Mouse (Mus musculus) hindbrain, embryonic 13.5 days (tissue): ENCODE results near the gene Syde1. TPM values are rescaled to one million over a fixed set of nuclear protein-coding genes. Genes with fewer than 3 reads are reported as not detected.
"Not testable (repeated sequence)": the region's sequence is repeated elsewhere in the genome, so short reads cannot be mapped to it uniquely, and the experiment has no call there.

Source experiments
- ATAC-seq: fragments of 200-750 bp; cut with Nextera tagmentation; 2 replicates; pipeline ENCODE4 v1.8.0; 2017; ENCODE audit warnings: moderate TSS enrichment; ENCODE audit not compliant: low FRiP score
- H3K27ac ChIP-seq: fragments of 300-500 bp; sonication (generic); 2 replicates; pipeline ENCODE4 v1.5.1; 2015; ENCODE audit warnings: inconsistent platforms, mild to moderate bottlenecking, moderate library complexity
- H3K27me3 ChIP-seq: fragments of 300-500 bp; sonication (generic); 2 replicates; pipeline ENCODE4 v1.6.1; 2015; ENCODE audit warnings: mild to moderate bottlenecking, inconsistent platforms
- H3K36me3 ChIP-seq: fragments of 300-500 bp; sonication (generic); 2 replicates; pipeline ENCODE4 v1.6.1; 2015; ENCODE audit warnings: mild to moderate bottlenecking, inconsistent platforms
- H3K4me1 ChIP-seq: fragments of 300-500 bp; sonication (generic); replicated peaks from 2 replicates; pipeline ENCODE4 v1.6.1; 2015; ENCODE audit warnings: inconsistent platforms
- H3K4me2 ChIP-seq: fragments of 300-500 bp; sonication (generic); 2 replicates; pipeline ENCODE4 v1.6.1; 2015; ENCODE audit warnings: inconsistent platforms, mild to moderate bottlenecking, moderate library complexity
- H3K4me3 ChIP-seq: fragments of 300-500 bp; sonication (generic); 2 replicates; pipeline ENCODE4 v1.5.1; 2015; ENCODE audit warnings: mild to moderate bottlenecking, inconsistent platforms
- H3K9ac ChIP-seq: fragments of 300-500 bp; sonication (generic); 2 replicates; pipeline ENCODE4 v1.6.1; 2015; ENCODE audit warnings: mild to moderate bottlenecking, inconsistent platforms
- H3K9me3 ChIP-seq: fragments of 300-500 bp; sonication (generic); 2 replicates; pipeline ENCODE4 v1.6.1; 2016; ENCODE audit warnings: inconsistent platforms
- WGBS: fragments of 180-500 bp; shearing (Covaris S2); methylation state at CpG from one replicate; pipeline ENCODE4 v1.1.7; 2015; 5-methylcytosine and 5-hydroxymethylcytosine counted together
- polyA plus RNA-seq: library from polyadenylated mRNA; unstranded; fragments of >200 nt; fragmentation: Nextera tagmentation; extraction: Ambion mirVana; gene quantifications from 2 replicates; pipeline ENCODE4 v1.2.1, GENCODE M21; 2015

The Syde1 gene
- 4.5 and 4.6 TPM in 2 replicates for polyA plus RNA-seq

DNA sequence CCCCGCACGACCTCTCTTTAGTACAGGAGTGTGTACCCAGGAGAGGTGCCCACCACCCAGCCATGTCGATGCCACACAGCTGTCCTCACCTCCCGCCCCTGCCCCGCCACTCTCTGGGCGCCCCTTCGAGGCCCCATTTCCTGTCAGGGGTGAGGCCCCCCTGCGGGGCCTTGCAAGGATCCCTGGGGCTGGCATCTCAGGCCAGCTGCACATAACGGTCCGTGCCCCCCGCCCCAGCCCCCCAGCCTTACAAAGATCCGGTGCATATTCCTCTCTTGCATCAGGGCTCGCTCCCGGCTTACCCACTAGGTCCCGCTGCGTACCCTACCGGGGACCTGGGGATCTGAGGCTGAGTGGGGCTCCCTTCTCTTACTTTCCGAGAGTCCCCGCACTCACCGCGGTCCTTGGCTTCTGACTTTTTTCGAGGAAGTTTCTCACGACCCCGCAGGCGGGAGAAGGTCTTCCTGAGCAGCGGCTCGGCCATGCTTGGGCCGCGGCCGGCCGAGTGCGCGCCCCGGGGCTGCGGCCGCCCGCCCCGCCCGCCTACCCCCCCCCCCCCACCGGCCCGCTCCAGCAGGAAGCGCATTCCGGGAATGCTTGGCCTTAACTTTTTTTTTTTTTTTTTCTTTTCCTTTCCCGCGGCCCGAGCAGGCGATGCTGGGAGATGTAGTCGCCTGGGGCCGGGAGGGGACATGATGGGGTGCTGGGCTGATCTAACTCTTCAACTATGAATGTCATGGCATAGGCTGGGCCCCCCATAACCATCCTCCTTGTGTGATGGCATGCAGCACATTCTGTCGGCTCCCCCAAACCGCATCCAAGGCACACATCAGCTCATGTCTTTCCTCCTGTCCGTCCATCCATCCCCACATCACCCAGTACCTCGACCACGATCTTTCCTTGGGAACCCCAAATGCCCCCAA is at the start of gene Syde1:
Gene Syde1 (minus strand): TSS at position 559 of the 923 bp plus-strand sequence.
- ATAC-seq = peak; percentile 74
- no peaks in the 10 kb centered on the region for H3K9me3 ChIP-seq

GRCm38 (mm10) chr10:78632311-78632710 is 40.5 kb upstream of the Syde1 start:
- Histone ChIP-seq H3K9me3 (no peaks in the 10 kb centered on the region), H3K36me3 (no peaks in the 10 kb centered on the region), H3K9ac (no peak overlapping the region), H3K4me3 (no peak overlapping the region), H3K27me3 (no peaks in the 10 kb centered on the region), H3K4me2 (peak overlapping the region; percentile 27), H3K4me1 (no peaks in the 10 kb centered on the region), H3K27ac (no peak overlapping the region)
- 28% methylated on average over 6 of the region's 6 CpGs for WGBS
- peak; percentile 74 for ATAC-seq

More for the DNA sequence above, at the start of gene Syde1:
- 4% methylated on average over 50 of the region's 54 CpGs for WGBS
- peak within 1 kb of the TSS; percentile 35; the same call in 1 of the 2 replicates for H3K27ac ChIP-seq
- peaks cover 10% of the 10 kb centered on the region for H3K36me3 ChIP-seq
- peak within 1 kb of the TSS; percentile 79 for H3K4me2 ChIP-seq
- peaks cover 10% of the 10 kb centered on the region for H3K27me3 ChIP-seq
- peak within 1 kb of the TSS; percentile 52 for H3K4me3 ChIP-seq
- H3K4me1 ChIP-seq = peaks cover 18% of the 10 kb centered on the region
- H3K9ac ChIP-seq = peak within 1 kb of the TSS; percentile 78

- Histone ChIP-seq H3K9ac (no peak overlapping the region), H3K27me3 (no peaks in the 10 kb centered on the region), H3K36me3 (no peaks in the 10 kb centered on the region), H3K4me2 (no peak overlapping the region), H3K27ac (no peak overlapping the region), H3K4me1 (no peaks in the 10 kb centered on the region), H3K4me3 (no peak overlapping the region), H3K9me3 (no peaks in the 10 kb centered on the region)
- ATAC-seq = no peak
- WGBS = 87% methylated on average over 4 of the region's 4 CpGs
Observed at GRCm38 (mm10) chr10:78630194-78630593, 38.4 kb upstream of the Syde1 start.

GRCm38 (mm10) chr10:78623143-78623542 is 31.4 kb upstream of the Syde1 start:
- H3K9me3 ChIP-seq, H3K9ac ChIP-seq, H3K4me2 ChIP-seq, ATAC-seq, H3K27ac ChIP-seq, H3K27me3 ChIP-seq, H3K4me1 ChIP-seq, H3K36me3 ChIP-seq, H3K4me3 ChIP-seq: not testable (repeated sequence)
- 83% methylated on average over 3 of the region's 3 CpGs for WGBS

GRCm38 (mm10) chr10:78617974-78618373 is 26.2 kb upstream of the Syde1 start, which contains the start of gene Olfr1357:
Gene Olfr1357, minus strand, starts transcription at chr10:78618074.
- H3K4me1 ChIP-seq = no peaks in the 10 kb centered on the region
- no peak for ATAC-seq

GRCm38 (mm10) chr10:78607602-78608001 is 15.8 kb upstream of the Syde1 start:
- Histone ChIP-seq H3K27me3 (no peaks in the 10 kb centered on the region), H3K9me3 (no peaks in the 10 kb centered on the region), H3K4me2 (no peak overlapping the region), H3K27ac (no peak overlapping the region), H3K36me3 (no peaks in the 10 kb centered on the region), H3K4me1 (no peaks in the 10 kb centered on the region), H3K4me3 (no peak overlapping the region), H3K9ac (no peak overlapping the region)
- 73% methylated on average over 3 of the region's 3 CpGs for WGBS
- no peak for ATAC-seq

More at GRCm38 (mm10) chr10:78617974-78618373, 26.2 kb upstream of the Syde1 start, which contains the start of gene Olfr1357:
- H3K4me3 ChIP-seq = no peak within 1 kb of the TSS
- 93% methylated on average over 1 of the region's 1 CpGs for WGBS
- H3K4me2 ChIP-seq = no peak within 1 kb of the TSS
- no peaks in the 10 kb centered on the region for H3K27me3 ChIP-seq
- no peak within 1 kb of the TSS for H3K27ac ChIP-seq
- H3K9me3 ChIP-seq = no peaks in the 10 kb centered on the region
- no peaks in the 10 kb centered on the region for H3K36me3 ChIP-seq
- no peak within 1 kb of the TSS for H3K9ac ChIP-seq

DNA sequence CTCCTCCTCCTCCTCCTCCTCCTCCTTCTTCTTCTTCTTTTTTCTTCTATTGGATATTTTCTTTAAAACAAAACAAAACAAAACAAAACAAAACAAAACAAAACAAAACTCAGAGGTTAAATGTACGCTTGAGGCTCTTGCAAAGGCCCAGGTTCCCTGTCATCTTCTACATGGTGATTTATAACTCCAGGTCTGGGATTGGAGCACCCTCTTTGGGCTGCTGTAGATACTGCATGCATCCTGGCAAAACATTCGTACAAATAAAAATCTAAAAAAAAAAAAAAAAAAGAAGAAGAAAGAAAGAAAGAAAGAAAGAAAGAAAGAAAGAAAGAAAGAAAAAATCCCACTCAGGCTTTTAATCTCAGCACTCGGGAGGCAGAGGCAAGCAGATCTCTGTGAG is 13.3 kb upstream of the Syde1 start:
- Histone ChIP-seq H3K4me1 (no peaks in the 10 kb centered on the region), H3K9ac (no peak overlapping the region), H3K27ac (no peak overlapping the region), H3K4me3 (no peak overlapping the region), H3K36me3 (no peaks in the 10 kb centered on the region), H3K9me3 (no peaks in the 10 kb centered on the region), H3K27me3 (no peaks in the 10 kb centered on the region), H3K4me2 (no peak overlapping the region)
- 49% methylated on average over 3 of the region's 3 CpGs for WGBS
- no peak for ATAC-seq

GRCm38 (mm10) chr10:78599865-78600264 is 8.1 kb upstream of the Syde1 start:
- no peak for ATAC-seq
- Histone ChIP-seq H3K4me1 (no peaks in the 10 kb centered on the region), H3K4me3 (no peak overlapping the region), H3K27ac (no peak overlapping the region), H3K9me3 (no peaks in the 10 kb centered on the region), H3K4me2 (no peak overlapping the region), H3K36me3 (no peaks in the 10 kb centered on the region), H3K27me3 (no peaks in the 10 kb centered on the region), H3K9ac (no peak overlapping the region)
- WGBS = 90% methylated on average over 5 of the region's 5 CpGs

DNA sequence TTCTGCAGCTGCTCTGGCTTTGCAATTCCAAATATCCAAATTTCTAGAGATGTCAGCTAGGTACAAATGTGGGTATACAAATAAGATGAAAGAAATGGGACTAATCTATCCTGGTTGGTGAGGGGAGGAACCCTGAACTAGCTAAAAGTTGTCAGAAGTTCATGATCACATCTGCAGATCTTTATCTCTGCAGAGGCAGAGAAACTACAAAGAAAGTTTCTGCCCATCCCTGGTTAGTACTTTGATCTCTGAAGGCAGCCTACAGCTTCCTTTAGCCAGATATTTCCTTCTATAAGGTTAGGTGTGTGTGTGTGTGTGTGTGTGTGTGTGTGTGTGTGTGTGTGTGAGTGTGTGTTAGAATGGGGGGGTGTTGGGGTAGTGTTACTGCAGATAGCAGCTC is 2.8 kb upstream of the Syde1 start:
- Histone ChIP-seq H3K9me3 (no peaks in the 10 kb centered on the region), H3K9ac (no peak overlapping the region), H3K27ac (no peak overlapping the region), H3K4me3 (no peak overlapping the region), H3K4me1 (peaks cover 18% of the 10 kb centered on the region), H3K27me3 (peaks cover 10% of the 10 kb centered on the region), H3K36me3 (no peaks in the 10 kb centered on the region), H3K4me2 (no peak overlapping the region)
- no peak for ATAC-seq

DNA sequence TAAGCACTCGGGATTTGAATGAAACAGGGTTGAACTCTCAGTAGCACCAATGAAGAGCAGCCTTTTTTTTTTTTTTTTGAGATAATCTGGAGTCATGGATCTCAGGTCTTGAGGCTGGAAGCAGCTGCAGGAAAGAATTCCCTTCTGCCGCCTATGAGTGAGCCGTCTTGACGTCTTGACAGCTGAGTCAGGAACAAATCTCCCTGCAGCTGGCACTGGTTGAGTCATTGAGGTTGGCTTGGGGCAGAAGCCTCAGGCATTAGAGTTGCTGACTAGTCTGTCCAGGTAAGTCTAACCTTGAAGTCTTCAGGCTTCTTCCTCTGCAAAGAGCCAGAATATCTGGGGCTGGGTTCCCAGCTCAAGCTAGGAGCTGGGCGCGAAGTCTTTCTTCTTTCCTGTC is 2.4 kb upstream of the Syde1 start:
- ATAC-seq = no peak
- Histone ChIP-seq H3K27ac (no peak overlapping the region), H3K9me3 (no peaks in the 10 kb centered on the region), H3K9ac (no peak overlapping the region), H3K4me2 (no peak overlapping the region), H3K27me3 (peaks cover 10% of the 10 kb centered on the region), H3K4me3 (no peak overlapping the region), H3K36me3 (no peaks in the 10 kb centered on the region), H3K4me1 (peaks cover 18% of the 10 kb centered on the region)
- 76% methylated on average over 6 of the region's 6 CpGs for WGBS

DNA sequence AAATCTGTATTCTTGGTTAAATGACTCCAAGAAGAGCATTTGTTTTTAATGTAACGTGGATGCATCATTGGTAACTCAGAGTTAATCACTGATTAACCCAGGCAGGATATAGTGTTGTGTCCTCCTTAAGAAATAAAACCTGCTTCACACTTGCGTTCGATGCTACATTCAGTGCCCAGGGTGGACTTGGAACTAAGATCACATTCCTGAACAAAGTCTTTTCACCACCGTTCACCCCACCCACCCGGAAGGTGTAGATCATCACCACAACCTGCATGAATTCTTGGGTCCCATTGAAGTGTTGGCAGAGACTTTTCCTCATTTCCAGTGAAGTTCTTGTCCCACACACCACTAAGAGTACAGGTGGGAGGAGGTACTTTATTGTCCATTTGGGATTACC is 2.0 kb upstream of the Syde1 start:
- Histone ChIP-seq H3K9me3 (no peaks in the 10 kb centered on the region), H3K36me3 (no peaks in the 10 kb centered on the region), H3K9ac (no peak overlapping the region), H3K27ac (no peak overlapping the region), H3K27me3 (peaks cover 10% of the 10 kb centered on the region), H3K4me2 (no peak overlapping the region), H3K4me1 (peaks cover 18% of the 10 kb centered on the region), H3K4me3 (no peak overlapping the region)
- no peak for ATAC-seq
- WGBS = 97% methylated on average over 5 of the region's 5 CpGs

- H3K4me3 ChIP-seq = no peak overlapping the region
- no peak overlapping the region for H3K27ac ChIP-seq
- no peak overlapping the region for H3K4me2 ChIP-seq
- peaks cover 18% of the 10 kb centered on the region for H3K4me1 ChIP-seq
- no peak for ATAC-seq
- peaks cover 10% of the 10 kb centered on the region for H3K27me3 ChIP-seq
- no peaks in the 10 kb centered on the region for H3K36me3 ChIP-seq
- no peaks in the 10 kb centered on the region for H3K9me3 ChIP-seq
- H3K9ac ChIP-seq = no peak overlapping the region
- 90% methylated on average over 4 of the region's 4 CpGs for WGBS
Observed at GRCm38 (mm10) chr10:78592856-78593379, 1.2 kb upstream of the Syde1 start.
